Mouse (Mus musculus) limb, embryonic 14.5 days (tissue): ENCODE data around the gene Tldc2. TPM values are rescaled to one million over a fixed set of nuclear protein-coding genes. Genes with fewer than 3 reads are reported as not detected.

Source experiments
- ATAC-seq: fragments of 200-750 bp; cut with Nextera tagmentation; 2 replicates; pipeline ENCODE4 v1.8.0; 2017; ENCODE audit warnings: low read depth, moderate number of reproducible peaks, moderate TSS enrichment; ENCODE audit not compliant: low FRiP score
- DNase-seq: peaks from one replicate; pipeline ENCODE4 v3.0.0-alpha.2; 2015; ENCODE audit warnings: low spot score
- H3K27ac ChIP-seq: fragments of 300-500 bp; sonication (generic); replicated peaks from 2 replicates; pipeline ENCODE4 v1.5.1; 2014; ENCODE audit warnings: low read depth, mild to moderate bottlenecking, low read length, moderate library complexity, mixed read lengths
- H3K27me3 ChIP-seq: fragments of 300-500 bp; sonication (generic); 2 replicates; pipeline ENCODE4 v1.6.1; 2014; ENCODE audit warnings: low read length, mixed read lengths; ENCODE audit not compliant: control insufficient read depth, insufficient read depth
- H3K36me3 ChIP-seq: fragments of 300-500 bp; sonication (generic); 2 replicates; pipeline ENCODE4 v1.6.1; 2014; ENCODE audit warnings: mild to moderate bottlenecking, low read length, moderate library complexity, mixed read lengths; ENCODE audit not compliant: control insufficient read depth, insufficient read depth
- H3K4me1 ChIP-seq: fragments of 300-500 bp; sonication (generic); 2 replicates; pipeline ENCODE4 v1.6.1; 2014; ENCODE audit warnings: antibody characterized with exemption, low read length, mixed read lengths; ENCODE audit not compliant: control insufficient read depth, insufficient read depth
- H3K4me2 ChIP-seq: fragments of 300-500 bp; sonication (generic); replicated peaks from 2 replicates; pipeline ENCODE4 v1.6.1; 2014; ENCODE audit warnings: low read depth, mild to moderate bottlenecking, low read length, moderate library complexity; ENCODE audit not compliant: severe bottlenecking
- H3K4me3 ChIP-seq: fragments of 300-500 bp; sonication (generic); replicated peaks from 2 replicates; pipeline ENCODE4 v1.5.1; 2014; ENCODE audit warnings: low read length
- H3K9ac ChIP-seq: fragments of 300-500 bp; sonication (generic); 2 replicates; pipeline ENCODE4 v1.6.1; 2014; ENCODE audit warnings: mild to moderate bottlenecking, low read depth, low read length, moderate library complexity; ENCODE audit not compliant: severe bottlenecking
- H3K9me3 ChIP-seq: fragments of 300-500 bp; sonication (generic); 2 replicates; pipeline ENCODE4 v1.6.1; 2016; ENCODE audit warnings: low read length; ENCODE audit not compliant: control insufficient read depth
- POLR2A ChIP-seq: fragments of 200-500 bp; IDR thresholded peaks from 2 replicates; pipeline ENCODE4 v1.8.0; 2012; ENCODE audit warnings: inconsistent platforms, mild to moderate bottlenecking, moderate library complexity, borderline replicate concordance; ENCODE audit not compliant: insufficient read depth, insufficient read length; ENCODE audit errors: extremely low read depth
- WGBS: fragments of 180-500 bp; shearing (Covaris S2); extraction: QIAGEN DNeasy Blood & Tissue Kit; methylation state at CpG from one replicate; pipeline ENCODE4 v1.1.7; 2014; 5-methylcytosine and 5-hydroxymethylcytosine counted together
- polyA plus RNA-seq, 2 experiments: library from polyadenylated mRNA; depleted of rRNA in 1 of 2; stranded (reverse) in 1 of 2; unstranded in 1 of 2; fragments of >200 nt; fragmentation: Nextera tagmentation in 1 of 2; extraction: Ambion mirVana in 1 of 2; gene quantifications; 2 replicates each; pipeline versions ENCODE4 v1.2.1 to v1.2.3; 2012 to 2014

Tldc2 gene
- polyA plus RNA-seq (2012; rRNA removed) (not detected in 2 replicates), polyA plus RNA-seq (2014; fragmentation: Nextera tagmentation; extraction: Ambion mirVana) (not detected in 2 replicates)

GRCm38 (mm10) chr2:157086796-157087195, at the start of gene Tldc2:
Gene Tldc2 (plus strand): TSS chr2:157087055.
- H3K36me3 ChIP-seq = no peaks in the 10 kb centered on the region
- DNase-seq (no peak), ATAC-seq (no peak)
- H3K4me1 ChIP-seq = 0 out of 2 replicates have a peak, but pooled peaks cover under 1% of the 10 kb centered on the region
- no peaks in the 10 kb centered on the region for H3K27me3 ChIP-seq
- H3K4me3 ChIP-seq = no peak within 1 kb of the TSS
- H3K9ac ChIP-seq = no peak within 1 kb of the TSS
- H3K4me2 ChIP-seq = no peak within 1 kb of the TSS
- WGBS = 78% methylated on average over 8 of the region's 8 CpGs
- TF ChIP-seq POLR2A = no peak
- H3K27ac ChIP-seq = no peak within 1 kb of the TSS
- H3K9me3 ChIP-seq = no peaks in the 10 kb centered on the region

GRCm38 (mm10) chr2:157037303-157037702, 49.6 kb upstream of the Tldc2 start:
- WGBS = 89% methylated on average over 9 of the region's 9 CpGs
- no peak overlapping the region for H3K4me3 ChIP-seq
- peaks cover 91% of the 10 kb centered on the region for H3K36me3 ChIP-seq
- H3K27ac ChIP-seq = no peak overlapping the region
- no peaks in the 10 kb centered on the region for H3K4me1 ChIP-seq
- H3K9me3 ChIP-seq = no peaks in the 10 kb centered on the region
- no peak overlapping the region for H3K4me2 ChIP-seq
- ATAC-seq = no peak
- H3K27me3 ChIP-seq = no peaks in the 10 kb centered on the region
- DNase-seq = no peak
- H3K9ac ChIP-seq = no peak overlapping the region
- TF ChIP-seq POLR2A = no peak

- TF ChIP-seq POLR2A = no peak
- ATAC-seq (no peak), DNase-seq (no peak)
- H3K27ac ChIP-seq = no peak overlapping the region
- H3K9me3 ChIP-seq = peaks cover 4% of the 10 kb centered on the region; the same call in 1 of the 2 replicates
- no peak overlapping the region for H3K4me3 ChIP-seq
- WGBS = 91% methylated on average over 50 of the region's 50 CpGs
- H3K9ac ChIP-seq = no peak overlapping the region
- no peaks in the 10 kb centered on the region for H3K27me3 ChIP-seq
- H3K36me3 ChIP-seq = peaks cover 87% of the 10 kb centered on the region
- no peaks in the 10 kb centered on the region for H3K4me1 ChIP-seq
- H3K4me2 ChIP-seq = no peak overlapping the region
Observed at GRCm38 (mm10) chr2:157039900-157040648, 46.8 kb upstream of the Tldc2 start.

- ATAC-seq (no peak), DNase-seq (no peak)
- H3K9me3 ChIP-seq = peaks cover 4% of the 10 kb centered on the region; the same call in 1 of the 2 replicates
- H3K27me3 ChIP-seq = no peaks in the 10 kb centered on the region
- TF ChIP-seq POLR2A = no peak
- peaks cover 87% of the 10 kb centered on the region for H3K36me3 ChIP-seq
- H3K27ac ChIP-seq = no peak overlapping the region
- no peak overlapping the region for H3K4me3 ChIP-seq
- no peak overlapping the region for H3K4me2 ChIP-seq
- WGBS = 88% methylated on average over 17 of the region's 17 CpGs
- H3K4me1 ChIP-seq = no peaks in the 10 kb centered on the region
- H3K9ac ChIP-seq = no peak overlapping the region
Observed at GRCm38 (mm10) chr2:157040649-157041046, 46.2 kb upstream of the Tldc2 start.

- DNase-seq (no peak), ATAC-seq (no peak)
- Histone ChIP-seq H3K9ac (no peak overlapping the region), H3K4me1 (no peaks in the 10 kb centered on the region), H3K4me3 (no peak overlapping the region), H3K36me3 (peaks cover 87% of the 10 kb centered on the region), H3K4me2 (no peak overlapping the region), H3K9me3 (peaks cover 4% of the 10 kb centered on the region; the same call in 1 of the 2 replicates), H3K27ac (no peak overlapping the region), H3K27me3 (no peaks in the 10 kb centered on the region)
- no peak for TF ChIP-seq POLR2A
- WGBS = 92% methylated on average over 7 of the region's 7 CpGs
Observed at GRCm38 (mm10) chr2:157041421-157041820, 45.4 kb upstream of the Tldc2 start.

GRCm38 (mm10) chr2:157043556-157043955, 43.3 kb upstream of the Tldc2 start:
- 83% methylated on average over 8 of the region's 8 CpGs for WGBS
- Histone ChIP-seq H3K4me1 (no peaks in the 10 kb centered on the region), H3K36me3 (peaks cover 79% of the 10 kb centered on the region), H3K4me2 (no peak overlapping the region), H3K27ac (no peak overlapping the region), H3K9ac (no peak overlapping the region), H3K9me3 (peaks cover 4% of the 10 kb centered on the region; the same call in 1 of the 2 replicates), H3K4me3 (no peak overlapping the region), H3K27me3 (no peaks in the 10 kb centered on the region)
- no peak for ATAC-seq
- no peak for DNase-seq
- TF ChIP-seq POLR2A = no peak
